ENCODE assay signal across 27 mouse cellular contexts in the genomic region with DNA sequence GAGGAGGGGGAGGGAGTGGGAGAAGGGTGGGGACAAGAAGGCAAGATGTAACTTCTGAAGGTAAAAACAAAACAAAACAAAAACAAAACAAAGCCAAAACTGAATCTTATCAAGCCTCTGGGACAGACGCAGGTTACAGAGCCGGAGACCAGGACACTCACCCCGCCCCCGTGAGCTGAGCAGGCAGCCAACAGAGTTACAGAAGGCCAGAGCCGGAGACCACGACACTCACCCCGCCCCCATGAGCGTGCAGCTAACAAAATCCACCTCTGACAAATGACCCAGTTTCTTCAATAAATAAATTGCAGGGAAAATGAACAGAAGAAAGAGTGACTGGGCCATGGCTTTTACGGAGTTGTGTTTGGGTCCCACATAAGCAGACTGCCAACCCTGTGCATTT. TPM values are rescaled to one million over a fixed set of nuclear protein-coding genes. Genes with fewer than 3 reads are reported as not detected.
A peak's percentile ranks its signal among the peaks of the same experiment; 100 is the strongest.
DNase-seq lines count a peak whose midpoint lies in the region; ATAC-seq lines count a peak whose summit lies in the region.
"Had no signal": no experiment of that assay in that cellular context is flagged by ENCODE, and none has a peak within 500 bp of the region (broad histone marks: within the 10 kb centered on the region; RNA-seq: fewer than 3 reads in every experiment).

No protein-coding gene starts in this region.

- H3K4me3 ChIP-seq in heart, embryonic 13.5 days = no peak overlapping the region
- no peak overlapping the region for H3K4me3 ChIP-seq in limb, embryonic 12.5 days (replicated peaks)
- H3K4me3 ChIP-seq in limb, embryonic 10.5 days = no peak overlapping the region
- no peak overlapping the region for H3K4me3 ChIP-seq in hindbrain, embryonic 12.5 days
- H3K4me3 ChIP-seq: embryonic facial prominence, embryonic 12.5 days; hindbrain, embryonic 15.5 days; layer of hippocampus, adult 2 months; left cerebral cortex, adult 2 months; limb, embryonic 15.5 days; liver, embryonic 13.5 days; megakaryocyte, embryonic 14.5 days; midbrain, embryonic 12.5 days; myocyte; neural tube, embryonic 12.5 days had no signal

- peaks cover 32% of the 10 kb centered on the region for H3K4me1 ChIP-seq in heart, embryonic 13.5 days
- peaks cover 9% of the 10 kb centered on the region for H3K4me1 ChIP-seq in limb, embryonic 12.5 days (replicated peaks)
- H3K4me1 ChIP-seq in limb, embryonic 10.5 days = peaks cover 28% of the 10 kb centered on the region
- peaks cover 31% of the 10 kb centered on the region for H3K4me1 ChIP-seq in hindbrain, embryonic 12.5 days
- H3K4me1 ChIP-seq: embryonic facial prominence, embryonic 12.5 days had no signal

- no peak for ATAC-seq in heart, embryonic 13.5 days (ENCODE audit: extremely low read depth, insufficient number of reproducible peaks, low FRiP score, low TSS enrichment)
- ATAC-seq in limb, embryonic 12.5 days (ENCODE audit: insufficient number of reproducible peaks, insufficient read depth, low FRiP score, low TSS enrichment, low read depth) = no peak
- no peak for ATAC-seq in hindbrain, embryonic 12.5 days (ENCODE audit: low FRiP score)
- ATAC-seq: forebrain, embryonic 14.5 days; inflammation-experienced regulatory T-cells, adult 6 months; lung, postnatal 0 days had no signal

- H3K9me3 ChIP-seq in heart, embryonic 13.5 days = no peaks in the 10 kb centered on the region
- no peaks in the 10 kb centered on the region for H3K9me3 ChIP-seq in limb, embryonic 12.5 days
- H3K9me3 ChIP-seq in limb, embryonic 10.5 days (replicated peaks) = no peaks in the 10 kb centered on the region
- no peaks in the 10 kb centered on the region for H3K9me3 ChIP-seq in hindbrain, embryonic 12.5 days (replicated peaks)
- H3K9me3 ChIP-seq: embryonic facial prominence, embryonic 12.5 days; hindbrain, embryonic 15.5 days; limb, embryonic 15.5 days; liver, embryonic 13.5 days; megakaryocyte, embryonic 14.5 days; midbrain, embryonic 12.5 days; neural tube, embryonic 12.5 days had no signal

- H3K27me3 ChIP-seq in heart, embryonic 13.5 days (replicated peaks) = no peaks in the 10 kb centered on the region
- no peaks in the 10 kb centered on the region; the same call in 1 of the 2 replicates for H3K27me3 ChIP-seq in limb, embryonic 12.5 days
- 0 out of 2 replicates have a peak, but pooled peaks cover 4% of the 10 kb centered on the region for H3K27me3 ChIP-seq in limb, embryonic 10.5 days (ENCODE audit: low read depth, poor library complexity, severe bottlenecking)
- 0 out of 2 replicates have a peak, but pooled peaks cover 5% of the 10 kb centered on the region for H3K27me3 ChIP-seq in hindbrain, embryonic 12.5 days
- H3K27me3 ChIP-seq: embryonic facial prominence, embryonic 12.5 days; hindbrain, embryonic 15.5 days; limb, embryonic 15.5 days; liver, embryonic 13.5 days; neural tube, embryonic 12.5 days had no signal

- H3K27ac ChIP-seq in heart, embryonic 13.5 days (replicated peaks) = 0 out of 2 replicates have a peak overlapping the region, but pooled peaks have one; percentile 1
- no peak overlapping the region for H3K27ac ChIP-seq in limb, embryonic 12.5 days
- no peak overlapping the region for H3K27ac ChIP-seq in limb, embryonic 10.5 days
- H3K27ac ChIP-seq in hindbrain, embryonic 12.5 days = no peak overlapping the region
- H3K27ac ChIP-seq: embryonic facial prominence, embryonic 12.5 days; hindbrain, embryonic 15.5 days; layer of hippocampus, adult 2 months; left cerebral cortex, adult 2 months; limb, embryonic 15.5 days; midbrain, embryonic 12.5 days; neural tube, embryonic 12.5 days had no signal

- DNase-seq in embryo, embryonic 10.5 days (ENCODE audit: low spot score) = peak; percentile 45
- DNase-seq in embryo, embryonic 10 days (ENCODE audit: low spot score) = no peak
- no peak for DNase-seq in heart, adult 8-10 months (ENCODE audit: low spot score)
- DNase-seq in limb, embryonic 10.5 days (ENCODE audit: low spot score) = no peak
- DNase-seq: cerebellum, adult 11-12 months; gastrocnemius, postnatal 14 days; kidney, adult 2 months; kidney, postnatal 36 days; liver, embryonic 13.5 days; lung, adult 18-20 months; lung, postnatal 4 days; thymus, postnatal 4 days had no signal

- peak overlapping the region; percentile 46 for H3K4me2 ChIP-seq in heart, embryonic 13.5 days
- H3K4me2 ChIP-seq in limb, embryonic 12.5 days = peak overlapping the region; percentile 13; the same call in 1 of the 2 replicates
- H3K4me2 ChIP-seq in hindbrain, embryonic 12.5 days (replicated peaks) = no peak overlapping the region
- H3K4me2 ChIP-seq: embryonic facial prominence, embryonic 12.5 days; hindbrain, embryonic 15.5 days; limb, embryonic 15.5 days; liver, embryonic 13.5 days; midbrain, embryonic 12.5 days; neural tube, embryonic 12.5 days had no signal

- no peak overlapping the region for H3K9ac ChIP-seq in heart, embryonic 13.5 days
- no peak overlapping the region for H3K9ac ChIP-seq in limb, embryonic 12.5 days (replicated peaks)
- no peak overlapping the region for H3K9ac ChIP-seq in hindbrain, embryonic 12.5 days
- H3K9ac ChIP-seq: embryonic facial prominence, embryonic 12.5 days; hindbrain, embryonic 15.5 days; limb, embryonic 15.5 days; liver, embryonic 13.5 days; midbrain, embryonic 12.5 days; neural tube, embryonic 12.5 days had no signal

- WGBS in heart, embryonic 13.5 days = 12% methylated on average over 9 of the region's 9 CpGs
- WGBS in limb, embryonic 12.5 days = 18% methylated on average over 9 of the region's 9 CpGs
- WGBS in limb, embryonic 10.5 days = 17% methylated on average over 9 of the region's 9 CpGs
- 16% methylated on average over 9 of the region's 9 CpGs for WGBS in hindbrain, embryonic 12.5 days

- H3K36me3 ChIP-seq in heart, embryonic 13.5 days = no peaks in the 10 kb centered on the region
- no peaks in the 10 kb centered on the region for H3K36me3 ChIP-seq in limb, embryonic 12.5 days
- H3K36me3 ChIP-seq in limb, embryonic 10.5 days = no peaks in the 10 kb centered on the region
- H3K36me3 ChIP-seq in hindbrain, embryonic 12.5 days = no peaks in the 10 kb centered on the region
- H3K36me3 ChIP-seq: embryonic facial prominence, embryonic 12.5 days; limb, embryonic 15.5 days; midbrain, embryonic 12.5 days had no signal

RNA-seq across cellular contexts. Expression of gene Omp, which starts 6.1 kb away (rescaled TPM):
- 0.11 and 0.15 TPM in 2 replicates for polyA plus RNA-seq in heart, embryonic 13.5 days (2015; fragmentation: Nextera tagmentation; extraction: Ambion mirVana)
- under 1 TPM in 3 of 4 experiments, not detected in 1; 0.16 to 0.24 (median 0.20) TPM for total RNA-seq in heart, adult 8-10 months (2022)
- polyA plus RNA-seq in limb, embryonic 12.5 days (2016; fragmentation: Nextera tagmentation; extraction: Ambion mirVana) = 0.19 TPM in 1 of 2 replicates, not detected in the other
- polyA plus RNA-seq in limb, embryonic 10.5 days (2016; fragmentation: Nextera tagmentation; extraction: Ambion mirVana) = 0.13 TPM in 2 replicates
- 0.28 and 0.73 TPM in 2 replicates for polyA plus RNA-seq in hindbrain, embryonic 12.5 days (2016; fragmentation: Nextera tagmentation; extraction: Ambion mirVana)
- polyA plus RNA-seq: inflammation-experienced regulatory T-cells, adult 6 months; midbrain, embryonic 12.5 days had no signal

RNA-seq across cellular contexts. Expression of gene Myo7a, which starts 19.9 kb away (rescaled TPM):
- polyA plus RNA-seq in heart, embryonic 13.5 days (2015; fragmentation: Nextera tagmentation; extraction: Ambion mirVana) = 8.6 and 8.7 TPM in 2 replicates
- 1 to 10 TPM; 3.6 to 4.7 (median 4.3) TPM for total RNA-seq in heart, adult 8-10 months (2022)
- polyA plus RNA-seq in limb, embryonic 12.5 days (2016; fragmentation: Nextera tagmentation; extraction: Ambion mirVana) = 13.4 and 17.4 TPM in 2 replicates
- polyA plus RNA-seq in limb, embryonic 10.5 days (2016; fragmentation: Nextera tagmentation; extraction: Ambion mirVana) = 18.6 and 19.1 TPM in 2 replicates
- polyA plus RNA-seq in hindbrain, embryonic 12.5 days (2016; fragmentation: Nextera tagmentation; extraction: Ambion mirVana) = 21.9 and 22.5 TPM in 2 replicates

RNA-seq across cellular contexts. Expression of gene Capn5, which starts 38.9 kb away (rescaled TPM):
- polyA plus RNA-seq in heart, embryonic 13.5 days (2015; fragmentation: Nextera tagmentation; extraction: Ambion mirVana) = 3.8 and 4.0 TPM in 2 replicates
- total RNA-seq in heart, adult 8-10 months (2022) = 1 to 10 TPM; 1.2 to 2.9 (median 1.6) TPM
- polyA plus RNA-seq in limb, embryonic 12.5 days (2016; fragmentation: Nextera tagmentation; extraction: Ambion mirVana) = 4.0 and 4.4 TPM in 2 replicates
- 3.4 and 4.5 TPM in 2 replicates for polyA plus RNA-seq in limb, embryonic 10.5 days (2016; fragmentation: Nextera tagmentation; extraction: Ambion mirVana)
- polyA plus RNA-seq in hindbrain, embryonic 12.5 days (2016; fragmentation: Nextera tagmentation; extraction: Ambion mirVana) = 12.3 and 12.7 TPM in 2 replicates
